Mouse (Mus musculus): ENCODE results near the gene Acvr2a. TPM values are rescaled to one million over a fixed set of nuclear protein-coding genes. Genes with fewer than 3 reads are reported as not detected.

The Acvr2a gene
- polyA plus RNA-seq, 1 experiment from 2014 or later = 50.0 TPM

GRCm38 (mm10) chr2:48814223-48815038 lies 522 bp downstream of the Acvr2a start:
- H3K36me3 ChIP-seq (ENCODE audit: control insufficient read depth, insufficient read depth, low read length) = no peaks in the 10 kb centered on the region
- no peaks in the 10 kb centered on the region for H3K9me3 ChIP-seq (ENCODE audit: control insufficient read depth, low read length)
- H3K9ac ChIP-seq (ENCODE audit: low read length) = peak overlapping the region; percentile 94
- H3K27ac ChIP-seq (ENCODE audit: low read depth, low read length) = peak overlapping the region; percentile 95
- H3K4me2 ChIP-seq (ENCODE audit: low read depth) = peak overlapping the region; percentile 65
- peak; percentile 59 for DNase-seq (ENCODE audit: low spot score)
- no peaks in the 10 kb centered on the region for H3K4me1 ChIP-seq (ENCODE audit: control insufficient read depth, insufficient read depth, low read length)
- under 1% methylated on average over 62 of the region's 76 CpGs for WGBS
- H3K27me3 ChIP-seq (ENCODE audit: control insufficient read depth, insufficient read depth, low read length) = no peaks in the 10 kb centered on the region
- H3K4me3 ChIP-seq (ENCODE audit: low read depth, low read length) = peak overlapping the region; percentile 84
- no peak for ATAC-seq (ENCODE audit: insufficient read depth, low FRiP score, low TSS enrichment)

- H3K4me3 ChIP-seq (ENCODE audit: low read depth, low read length) = peak overlapping the region; percentile 84
- DNase-seq (ENCODE audit: low spot score) (no peak), ATAC-seq (ENCODE audit: insufficient read depth, low FRiP score, low TSS enrichment) (no peak)
- no peaks in the 10 kb centered on the region for H3K9me3 ChIP-seq (ENCODE audit: control insufficient read depth, low read length)
- no peaks in the 10 kb centered on the region for H3K36me3 ChIP-seq (ENCODE audit: control insufficient read depth, insufficient read depth, low read length)
- H3K4me1 ChIP-seq (ENCODE audit: control insufficient read depth, insufficient read depth, low read length) = no peaks in the 10 kb centered on the region
- H3K9ac ChIP-seq (ENCODE audit: low read length) = peak overlapping the region; percentile 94
- WGBS = 6% methylated on average over 15 of the region's 15 CpGs
- no peaks in the 10 kb centered on the region for H3K27me3 ChIP-seq (ENCODE audit: control insufficient read depth, insufficient read depth, low read length)
- peak overlapping the region; percentile 65 for H3K4me2 ChIP-seq (ENCODE audit: low read depth)
- no peak overlapping the region for H3K27ac ChIP-seq (ENCODE audit: low read depth, low read length)
Observed at GRCm38 (mm10) chr2:48815039-48815590, 1.2 kb downstream of the Acvr2a start.

GRCm38 (mm10) chr2:48816141-48817028 lies 2.5 kb downstream of the Acvr2a start:
- 32% methylated on average over 9 of the region's 9 CpGs for WGBS
- no peaks in the 10 kb centered on the region for H3K36me3 ChIP-seq (ENCODE audit: control insufficient read depth, insufficient read depth, low read length)
- H3K27me3 ChIP-seq (ENCODE audit: control insufficient read depth, insufficient read depth, low read length) = no peaks in the 10 kb centered on the region
- no peaks in the 10 kb centered on the region for H3K9me3 ChIP-seq (ENCODE audit: control insufficient read depth, low read length)
- peak overlapping the region; percentile 65 for H3K4me2 ChIP-seq (ENCODE audit: low read depth)
- H3K27ac ChIP-seq (ENCODE audit: low read depth, low read length) = no peak overlapping the region
- peak overlapping the region; percentile 84 for H3K4me3 ChIP-seq (ENCODE audit: low read depth, low read length)
- ATAC-seq (ENCODE audit: insufficient read depth, low FRiP score, low TSS enrichment) (no peak), DNase-seq (ENCODE audit: low spot score) (peak; percentile 10)
- no peaks in the 10 kb centered on the region for H3K4me1 ChIP-seq (ENCODE audit: control insufficient read depth, insufficient read depth, low read length)
- peak overlapping the region; percentile 51 for H3K9ac ChIP-seq (ENCODE audit: low read length)

GRCm38 (mm10) chr2:48825878-48826277 lies 12.0 kb downstream of the Acvr2a start:
- no peak overlapping the region for H3K27ac ChIP-seq (ENCODE audit: low read depth, low read length)
- no peak overlapping the region for H3K4me2 ChIP-seq (ENCODE audit: low read depth)
- 88% methylated on average over 2 of the region's 2 CpGs for WGBS
- H3K36me3 ChIP-seq (ENCODE audit: control insufficient read depth, insufficient read depth, low read length) = no peaks in the 10 kb centered on the region
- no peaks in the 10 kb centered on the region for H3K4me1 ChIP-seq (ENCODE audit: control insufficient read depth, insufficient read depth, low read length)
- H3K4me3 ChIP-seq (ENCODE audit: low read depth, low read length) = no peak overlapping the region
- no peaks in the 10 kb centered on the region for H3K27me3 ChIP-seq (ENCODE audit: control insufficient read depth, insufficient read depth, low read length)
- ATAC-seq (ENCODE audit: insufficient read depth, low FRiP score, low TSS enrichment) (no peak), DNase-seq (ENCODE audit: low spot score) (no peak)
- H3K9me3 ChIP-seq (ENCODE audit: control insufficient read depth, low read length) = no peaks in the 10 kb centered on the region
- H3K9ac ChIP-seq (ENCODE audit: low read length) = no peak overlapping the region

- DNase-seq (ENCODE audit: low spot score) = no peak
- Histone ChIP-seq H3K27me3 (ENCODE audit: control insufficient read depth, insufficient read depth, low read length) (no peaks in the 10 kb centered on the region), H3K36me3 (ENCODE audit: control insufficient read depth, insufficient read depth, low read length) (no peaks in the 10 kb centered on the region), H3K9ac (ENCODE audit: low read length) (no peak overlapping the region), H3K4me2 (ENCODE audit: low read depth) (no peak overlapping the region), H3K4me3 (ENCODE audit: low read depth, low read length) (no peak overlapping the region), H3K4me1 (ENCODE audit: control insufficient read depth, insufficient read depth, low read length) (no peaks in the 10 kb centered on the region), H3K27ac (ENCODE audit: low read depth, low read length) (no peak overlapping the region), H3K9me3 (ENCODE audit: control insufficient read depth, low read length) (no peaks in the 10 kb centered on the region)
- no peak for ATAC-seq (ENCODE audit: insufficient read depth, low FRiP score, low TSS enrichment)
Observed at GRCm38 (mm10) chr2:48826380-48826779, 12.5 kb downstream of the Acvr2a start.

GRCm38 (mm10) chr2:48830492-48830891 lies 16.6 kb downstream of the Acvr2a start:
- H3K9ac ChIP-seq (ENCODE audit: low read length) = no peak overlapping the region
- no peaks in the 10 kb centered on the region for H3K4me1 ChIP-seq (ENCODE audit: control insufficient read depth, insufficient read depth, low read length)
- H3K27me3 ChIP-seq (ENCODE audit: control insufficient read depth, insufficient read depth, low read length) = no peaks in the 10 kb centered on the region
- H3K4me2 ChIP-seq (ENCODE audit: low read depth) = no peak overlapping the region
- no peak overlapping the region for H3K4me3 ChIP-seq (ENCODE audit: low read depth, low read length)
- ATAC-seq (ENCODE audit: insufficient read depth, low FRiP score, low TSS enrichment) = no peak
- H3K9me3 ChIP-seq (ENCODE audit: control insufficient read depth, low read length) = no peaks in the 10 kb centered on the region
- DNase-seq (ENCODE audit: low spot score) = no peak
- H3K36me3 ChIP-seq (ENCODE audit: control insufficient read depth, insufficient read depth, low read length) = no peaks in the 10 kb centered on the region
- 92% methylated on average over 2 of the region's 2 CpGs for WGBS
- no peak overlapping the region for H3K27ac ChIP-seq (ENCODE audit: low read depth, low read length)

GRCm38 (mm10) chr2:48832305-48832704 lies 18.4 kb downstream of the Acvr2a start:
- no peak for ATAC-seq (ENCODE audit: insufficient read depth, low FRiP score, low TSS enrichment)
- no peaks in the 10 kb centered on the region for H3K9me3 ChIP-seq (ENCODE audit: control insufficient read depth, low read length)

GRCm38 (mm10) chr2:48833884-48834450 lies 20.1 kb downstream of the Acvr2a start:
- Histone ChIP-seq H3K4me2 (ENCODE audit: low read depth) (no peak overlapping the region), H3K27me3 (ENCODE audit: control insufficient read depth, insufficient read depth, low read length) (no peaks in the 10 kb centered on the region), H3K4me1 (ENCODE audit: control insufficient read depth, insufficient read depth, low read length) (no peaks in the 10 kb centered on the region), H3K27ac (ENCODE audit: low read depth, low read length) (no peak overlapping the region), H3K9ac (ENCODE audit: low read length) (no peak overlapping the region), H3K4me3 (ENCODE audit: low read depth, low read length) (no peak overlapping the region), H3K9me3 (ENCODE audit: control insufficient read depth, low read length) (no peaks in the 10 kb centered on the region), H3K36me3 (ENCODE audit: control insufficient read depth, insufficient read depth, low read length) (no peaks in the 10 kb centered on the region; the same call in 1 of the 2 replicates)
- DNase-seq (ENCODE audit: low spot score) (no peak), ATAC-seq (ENCODE audit: insufficient read depth, low FRiP score, low TSS enrichment) (0 out of 2 replicates have a peak, but pooled peaks have one; percentile 13)
- 78% methylated on average over 3 of the region's 3 CpGs for WGBS

More at GRCm38 (mm10) chr2:48832305-48832704, 18.4 kb downstream of the Acvr2a start:
- H3K9ac ChIP-seq (ENCODE audit: low read length) = no peak overlapping the region
- no peak overlapping the region for H3K4me2 ChIP-seq (ENCODE audit: low read depth)
- no peak overlapping the region for H3K4me3 ChIP-seq (ENCODE audit: low read depth, low read length)
- H3K27ac ChIP-seq (ENCODE audit: low read depth, low read length) = no peak overlapping the region
- no peaks in the 10 kb centered on the region for H3K27me3 ChIP-seq (ENCODE audit: control insufficient read depth, insufficient read depth, low read length)
- DNase-seq (ENCODE audit: low spot score) = no peak
- no peaks in the 10 kb centered on the region for H3K36me3 ChIP-seq (ENCODE audit: control insufficient read depth, insufficient read depth, low read length)
- H3K4me1 ChIP-seq (ENCODE audit: control insufficient read depth, insufficient read depth, low read length) = no peaks in the 10 kb centered on the region
- WGBS = 85% methylated on average over 5 of the region's 5 CpGs
